Mouse (Mus musculus): Measurements from ENCODE around the gene Dhps.

DNA sequence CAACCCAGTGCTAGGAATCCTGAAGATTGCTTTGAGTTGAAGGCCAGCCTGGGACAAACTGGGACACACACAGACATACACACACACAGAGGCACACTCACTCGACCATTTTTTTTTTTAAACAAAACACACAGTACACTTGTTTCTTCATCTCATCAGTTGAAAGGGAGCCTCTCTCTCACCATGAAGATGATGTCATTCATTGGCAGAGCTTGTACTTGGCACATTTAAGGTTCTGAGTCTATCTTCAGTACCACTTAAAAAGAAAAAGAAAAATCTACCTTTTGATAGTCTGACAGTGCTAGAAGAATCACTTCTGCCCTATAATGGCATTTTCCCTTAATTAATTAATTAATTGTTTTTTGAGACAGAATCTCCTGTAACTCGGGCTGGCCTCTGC lies 17.2 kb downstream of the Dhps start:
- TF ChIP-seq EP300 (IDR thresholded peaks at IDR 0.05; ENCODE audit: low read depth) (no peak), CTCF (IDR thresholded peaks at IDR 0.05; ENCODE audit: low read depth) (no peak)
